Mouse (Mus musculus) hindbrain, postnatal 0 days (tissue): ENCODE data around the gene Bmpr2. TPM values are rescaled to one million over a fixed set of nuclear protein-coding genes. Genes with fewer than 3 reads are reported as not detected.
A peak's percentile ranks its signal among the peaks of the same experiment; 100 is the strongest.
"Not testable (repeated sequence)": the region's sequence is repeated elsewhere in the genome, so short reads cannot be mapped to it uniquely, and the experiment has no call there.

Experiments used
- ATAC-seq: fragments of 200-750 bp; cut with Nextera tagmentation; 2 replicates; pipeline ENCODE4 v1.8.0; 2017; ENCODE audit warnings: mild to moderate bottlenecking, moderate TSS enrichment, moderate library complexity
- DNase-seq: peaks from one replicate; pipeline ENCODE4 v3.0.0-alpha.2; 2015; ENCODE audit warnings: low spot score
- H3K27ac ChIP-seq: fragments of 300-500 bp; sonication (generic); 2 replicates; pipeline ENCODE4 v1.5.1; 2014; ENCODE audit warnings: mild to moderate bottlenecking
- H3K27me3 ChIP-seq: fragments of 300-500 bp; sonication (generic); 2 replicates; pipeline ENCODE4 v1.6.1; 2014; ENCODE audit warnings: low read length, mixed read lengths; ENCODE audit not compliant: insufficient read depth
- H3K36me3 ChIP-seq: fragments of 300-500 bp; sonication (generic); 2 replicates; pipeline ENCODE4 v1.6.1; 2014; ENCODE audit warnings: low read length, mixed read lengths; ENCODE audit not compliant: insufficient read depth
- H3K4me1 ChIP-seq: fragments of 300-500 bp; sonication (generic); 2 replicates; pipeline ENCODE4 v1.6.1; 2014; ENCODE audit warnings: antibody characterized with exemption, low read length, mixed read lengths; ENCODE audit not compliant: insufficient read depth
- H3K4me2 ChIP-seq: fragments of 300-500 bp; sonication (generic); 2 replicates; pipeline ENCODE4 v1.6.1; 2014; ENCODE audit warnings: low read depth, mild to moderate bottlenecking, low read length, moderate library complexity, mixed read lengths
- H3K4me3 ChIP-seq: fragments of 300-500 bp; sonication (generic); 2 replicates; pipeline ENCODE4 v1.5.1; 2014; ENCODE audit warnings: low read length
- H3K9ac ChIP-seq: fragments of 300-500 bp; sonication (generic); replicated peaks from 2 replicates; pipeline ENCODE4 v1.6.1; 2014; ENCODE audit warnings: mild to moderate bottlenecking, low read length, moderate library complexity, mixed read lengths
- H3K9me3 ChIP-seq: fragments of 300-500 bp; sonication (generic); 2 replicates; pipeline ENCODE4 v1.6.1; 2016; ENCODE audit warnings: low read length, mixed read lengths
- CTCF ChIP-seq: IDR thresholded peaks from 2 replicates; pipeline ENCODE4 v1.5.1; 2016; ENCODE audit warnings: antibody characterized with exemption, control low read depth, low read depth
- WGBS: fragments of 180-500 bp; shearing (Covaris S2); extraction: QIAGEN DNeasy Blood & Tissue Kit; methylation state at CpG from one replicate; pipeline ENCODE4 v1.1.7; 2014; 5-methylcytosine and 5-hydroxymethylcytosine counted together
- polyA plus RNA-seq: library from polyadenylated mRNA; unstranded; fragments of >200 nt; fragmentation: Nextera tagmentation; extraction: Ambion mirVana; gene quantifications from 2 replicates; pipeline ENCODE4 v1.2.1, GENCODE M21; 2015
- total RNA-seq: library from RNA; depleted of rRNA; stranded (reverse); fragments of >200 nt; gene quantifications from 2 replicates; pipeline ENCODE4 v1.2.3, GENCODE M21; 2014

The Bmpr2 gene
- total and polyA plus RNA-seq, 2 experiments from 2014 or later, result 9.2 to 59.8 TPM

GRCm38 (mm10) chr1:59739577-59740354 lies 23.4 kb upstream of the Bmpr2 start:
- H3K27ac ChIP-seq, result no peak overlapping the region
- H3K9me3 ChIP-seq, result no peaks in the 10 kb centered on the region
- whole genome bisulfite sequencing, result 72% methylated on average over 17 of the region's 17 CpGs
- TF ChIP-seq CTCF, result no peak
- no peaks in the 10 kb centered on the region for H3K27me3 ChIP-seq
- no peak overlapping the region for H3K4me3 ChIP-seq
- H3K4me2 ChIP-seq, result no peak overlapping the region
- H3K9ac ChIP-seq, result no peak overlapping the region
- no peaks in the 10 kb centered on the region for H3K36me3 ChIP-seq
- H3K4me1 ChIP-seq, result no peaks in the 10 kb centered on the region
- ATAC-seq, result no peak
- no peak for DNase-seq

- Histone ChIP-seq H3K36me3 (no peaks in the 10 kb centered on the region), H3K9me3 (no peaks in the 10 kb centered on the region), H3K4me3 (no peak overlapping the region), H3K27me3 (no peaks in the 10 kb centered on the region), H3K4me2 (no peak overlapping the region), H3K27ac (no peak overlapping the region), H3K9ac (no peak overlapping the region), H3K4me1 (no peaks in the 10 kb centered on the region)
- DNase-seq (no peak), ATAC-seq (no peak)
- WGBS, result 73% methylated on average over 2 of the region's 2 CpGs
- TF ChIP-seq CTCF, result no peak
Observed at GRCm38 (mm10) chr1:59749047-59749446, 14.2 kb upstream of the Bmpr2 start.

- ATAC-seq, DNase-seq, H3K27ac ChIP-seq, H3K4me1 ChIP-seq, H3K4me2 ChIP-seq, H3K9ac ChIP-seq, H3K9me3 ChIP-seq, H3K36me3 ChIP-seq, H3K4me3 ChIP-seq, H3K27me3 ChIP-seq: not testable (repeated sequence)
- 73% methylated on average over 5 of the region's 5 CpGs for WGBS
Observed at GRCm38 (mm10) chr1:59749724-59750123, 13.5 kb upstream of the Bmpr2 start.

- 31% methylated on average over 1 of the region's 1 CpGs for WGBS
- DNase-seq, result no peak
- no peak for ATAC-seq
Observed at GRCm38 (mm10) chr1:59755298-59755697, 7.9 kb upstream of the Bmpr2 start.

GRCm38 (mm10) chr1:59758325-59758724 lies 4.9 kb upstream of the Bmpr2 start:
- DNase-seq (no peak), ATAC-seq (no peak)
- H3K27ac ChIP-seq, result no peak overlapping the region
- no peak overlapping the region for H3K4me2 ChIP-seq
- no peak for TF ChIP-seq CTCF
- no peak overlapping the region for H3K9ac ChIP-seq
- WGBS, result 92% methylated on average over 1 of the region's 1 CpGs
- H3K27me3 ChIP-seq, result no peaks in the 10 kb centered on the region
- no peak overlapping the region for H3K4me3 ChIP-seq
- H3K36me3 ChIP-seq, result no peaks in the 10 kb centered on the region
- no peaks in the 10 kb centered on the region for H3K4me1 ChIP-seq
- H3K9me3 ChIP-seq, result no peaks in the 10 kb centered on the region

More at GRCm38 (mm10) chr1:59755298-59755697, 7.9 kb upstream of the Bmpr2 start:
- H3K9me3 ChIP-seq, result no peaks in the 10 kb centered on the region
- no peak overlapping the region for H3K4me2 ChIP-seq
- no peaks in the 10 kb centered on the region for H3K36me3 ChIP-seq
- H3K4me1 ChIP-seq, result no peaks in the 10 kb centered on the region
- H3K9ac ChIP-seq, result no peak overlapping the region
- no peak overlapping the region for H3K4me3 ChIP-seq
- no peak for TF ChIP-seq CTCF
- H3K27me3 ChIP-seq, result no peaks in the 10 kb centered on the region
- no peak overlapping the region for H3K27ac ChIP-seq

GRCm38 (mm10) chr1:59762208-59762607 lies 992 bp upstream of the Bmpr2 start:
- no peaks in the 10 kb centered on the region for H3K36me3 ChIP-seq
- 0 out of 2 replicates have a peak, but pooled peaks cover 10% of the 10 kb centered on the region for H3K4me1 ChIP-seq
- peak overlapping the region; percentile 74 for H3K4me2 ChIP-seq
- peak overlapping the region; percentile 98 for H3K27ac ChIP-seq
- ATAC-seq, result no peak; the same call in 1 of the 2 replicates
- peak overlapping the region; percentile 95 for H3K9ac ChIP-seq
- H3K27me3 ChIP-seq, result no peaks in the 10 kb centered on the region
- peak overlapping the region; percentile 98 for H3K4me3 ChIP-seq
- no peaks in the 10 kb centered on the region for H3K9me3 ChIP-seq
- 3% methylated on average over 10 of the region's 10 CpGs for WGBS
- no peak for TF ChIP-seq CTCF
- peak; percentile 53 for DNase-seq

GRCm38 (mm10) chr1:59762651-59763163 lies 493 bp upstream of the Bmpr2 start:
- Histone ChIP-seq H3K4me1 (peaks cover 10% of the 10 kb centered on the region; the same call in 1 of the 2 replicates), H3K27ac (peak overlapping the region; percentile 98), H3K36me3 (no peaks in the 10 kb centered on the region), H3K9me3 (no peaks in the 10 kb centered on the region), H3K9ac (peak overlapping the region; percentile 95), H3K4me2 (peak overlapping the region; percentile 74), H3K4me3 (peak overlapping the region; percentile 98), H3K27me3 (no peaks in the 10 kb centered on the region)
- peak; percentile 83 for DNase-seq
- TF ChIP-seq CTCF, result no peak
- peak; percentile 78 for ATAC-seq
- WGBS, result under 1% methylated on average over 44 of the region's 44 CpGs
